Mouse (Mus musculus) lung, postnatal 14 days (tissue): ENCODE results near the gene Lrig1.

Experiments used
- DNase-seq: peaks from one replicate; pipeline ENCODE4 v3.0.0; 2021

The Lrig1 gene

DNA sequence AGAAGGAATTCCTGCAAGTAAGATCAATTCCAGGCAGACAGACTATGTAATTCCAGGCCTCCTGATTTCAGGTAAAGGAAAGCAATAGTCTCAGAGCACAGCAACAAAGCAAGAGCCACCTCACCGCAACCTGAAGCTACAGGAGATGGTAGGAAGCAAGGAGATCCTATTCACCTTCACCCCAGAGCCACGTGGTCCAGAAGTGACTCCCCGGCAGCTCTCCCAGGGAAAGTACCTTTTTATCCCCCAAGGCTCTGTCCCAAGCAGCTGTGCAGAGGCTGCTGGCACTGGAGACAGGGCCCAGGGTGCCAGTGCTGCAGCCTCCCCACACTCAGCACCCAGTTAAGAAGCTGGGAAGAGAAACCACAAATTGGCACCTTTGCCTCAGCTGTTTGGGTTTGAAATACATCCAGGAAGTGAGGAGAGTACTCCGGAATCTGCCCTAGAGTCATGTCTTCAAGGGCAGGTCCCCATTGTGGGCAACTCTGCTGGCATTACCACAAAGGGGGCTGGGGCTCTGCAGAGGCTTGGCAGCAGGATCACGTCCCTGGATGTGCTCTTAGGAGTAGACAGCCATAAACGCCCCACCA, 53.6 kb downstream of the Lrig1 start:
- DNase-seq: no peak

DNA sequence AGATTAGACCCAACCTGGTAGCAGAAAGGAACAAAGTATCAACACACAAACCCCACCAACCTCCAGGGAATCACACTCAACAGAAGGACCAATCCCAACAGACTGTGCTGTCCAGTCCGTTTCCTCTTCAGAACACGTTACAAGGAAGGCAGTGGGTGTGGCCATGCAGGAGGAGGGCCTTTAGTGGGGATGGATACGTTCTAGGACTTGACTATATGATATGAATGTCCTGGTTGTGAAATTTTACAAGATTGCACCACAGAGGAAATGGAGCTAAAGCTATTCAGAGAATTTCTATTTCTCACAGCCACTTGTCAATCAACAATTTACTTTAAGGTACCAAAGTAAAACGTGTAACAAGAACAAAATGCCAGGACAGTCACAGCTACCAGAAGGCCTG, 54.2 kb downstream of the Lrig1 start:
- no peak for DNase-seq

DNA sequence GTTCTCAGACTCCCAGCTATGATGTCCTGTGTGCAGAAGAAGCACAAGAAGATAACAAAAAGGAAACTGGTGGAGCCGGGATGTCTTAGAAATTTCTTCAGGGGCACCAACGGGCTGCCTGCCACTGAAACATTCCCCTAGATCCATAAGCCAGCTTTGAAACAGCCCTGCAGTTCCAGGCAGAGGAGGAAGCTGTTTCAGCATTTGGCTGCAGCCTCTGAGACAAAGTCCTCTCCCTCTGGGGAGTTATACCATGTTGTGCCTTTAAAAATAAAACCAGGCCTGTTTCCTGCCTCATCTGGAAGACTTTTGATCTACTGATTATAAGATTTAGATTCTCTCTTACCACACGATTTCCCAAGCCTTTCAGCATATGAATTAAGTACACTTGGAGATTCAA, 55.3 kb downstream of the Lrig1 start:
- DNase-seq: no peak

DNA sequence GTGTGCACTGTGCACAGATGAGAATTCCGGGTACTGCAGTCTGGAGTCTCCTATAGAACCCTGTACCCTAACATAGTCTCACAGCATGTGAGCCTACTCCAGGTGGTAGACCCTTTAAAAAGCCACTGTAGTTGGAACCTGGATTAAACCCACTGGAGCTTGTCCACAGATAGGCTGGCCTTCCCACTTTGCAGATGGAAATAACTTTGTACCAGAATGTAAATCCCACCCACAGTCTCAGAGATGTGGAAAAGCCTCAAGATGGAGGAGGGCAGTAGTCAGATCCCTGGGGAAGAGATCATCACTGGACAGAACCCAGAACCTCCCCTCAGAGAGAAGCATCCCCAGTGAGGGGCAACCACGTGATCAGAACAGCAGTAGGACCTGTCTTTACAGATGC, 56.0 kb downstream of the Lrig1 start:
- DNase-seq: no peak

DNA sequence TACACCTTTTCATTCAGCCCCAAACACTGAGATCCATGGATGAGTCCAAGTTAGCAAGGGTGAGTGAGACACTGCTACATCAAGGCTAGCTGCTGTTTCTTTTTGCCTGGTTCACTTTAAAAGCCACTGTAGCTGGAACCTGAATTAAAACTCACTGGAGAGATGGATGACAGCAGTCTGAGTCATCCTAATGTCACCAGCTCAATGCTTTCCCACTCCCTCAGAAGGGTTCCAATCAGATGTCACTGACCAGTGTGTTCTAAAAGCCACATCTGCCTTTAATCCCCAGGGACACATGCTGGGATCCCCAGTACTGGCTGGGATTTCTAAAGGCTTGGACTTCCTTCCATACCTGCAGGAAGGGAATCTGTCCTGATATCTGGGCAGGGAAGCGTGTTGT, 57.9 kb downstream of the Lrig1 start:
- no peak for DNase-seq

DNA sequence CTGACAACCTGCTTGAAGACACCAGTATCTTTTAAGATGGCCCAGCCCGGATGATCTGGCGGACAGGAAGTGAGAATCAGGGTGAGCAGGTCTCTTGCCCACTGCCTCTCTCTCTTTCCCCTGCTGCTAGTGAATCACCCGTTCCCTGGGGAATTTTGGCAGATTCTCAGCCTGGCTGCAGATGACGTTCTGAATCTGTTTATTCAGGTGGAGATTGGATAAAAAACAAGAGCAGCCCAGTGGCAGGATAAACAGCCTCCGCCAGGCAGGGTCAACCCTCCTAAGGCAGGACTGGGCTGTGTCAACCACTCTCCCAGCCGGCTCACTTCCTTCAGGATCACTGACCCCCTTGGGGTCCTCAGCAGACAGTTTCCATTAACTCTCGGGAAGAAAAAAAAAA, 59.7 kb downstream of the Lrig1 start:
- DNase-seq: no peak

DNA sequence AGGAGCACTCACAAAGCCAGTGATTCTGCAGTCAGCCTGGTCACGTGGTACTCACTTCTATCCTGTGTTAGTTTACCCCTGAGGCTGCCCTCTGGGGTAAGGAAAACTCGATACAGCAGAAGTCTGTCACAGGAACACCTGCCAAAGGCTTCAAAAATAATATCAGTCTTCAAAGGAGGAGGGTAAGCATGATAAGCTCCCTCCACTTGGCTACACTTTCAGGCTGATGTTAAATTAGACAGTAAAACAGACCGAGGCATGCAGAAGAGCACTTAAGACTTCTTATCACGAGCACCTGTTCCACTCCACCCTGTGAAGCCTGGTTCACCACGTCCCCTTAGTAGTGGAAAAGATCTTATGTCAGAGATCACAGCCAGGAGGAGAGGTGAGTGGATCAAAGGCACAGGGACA, 62.9 kb downstream of the Lrig1 start:
- no peak for DNase-seq

DNA sequence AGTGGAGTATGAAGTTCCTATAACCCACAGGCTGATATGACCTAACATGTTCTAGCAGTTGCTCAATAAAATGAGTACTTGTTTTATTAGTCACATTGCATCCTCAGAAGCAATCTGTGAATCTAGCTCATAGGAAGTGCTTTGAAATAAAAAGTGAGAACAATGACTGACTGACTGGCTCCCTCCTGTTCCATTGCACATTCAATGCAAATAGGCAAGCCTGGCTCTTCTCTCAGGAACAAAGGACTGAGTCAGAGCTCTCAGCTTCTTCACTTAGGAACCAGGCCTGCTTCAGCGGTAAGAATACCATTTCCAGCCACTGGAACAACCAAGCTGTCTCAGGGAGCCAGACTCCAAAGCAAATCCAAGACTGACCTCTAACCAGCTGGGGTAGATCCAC, 64.6 kb downstream of the Lrig1 start:
- DNase-seq: no peak

DNA sequence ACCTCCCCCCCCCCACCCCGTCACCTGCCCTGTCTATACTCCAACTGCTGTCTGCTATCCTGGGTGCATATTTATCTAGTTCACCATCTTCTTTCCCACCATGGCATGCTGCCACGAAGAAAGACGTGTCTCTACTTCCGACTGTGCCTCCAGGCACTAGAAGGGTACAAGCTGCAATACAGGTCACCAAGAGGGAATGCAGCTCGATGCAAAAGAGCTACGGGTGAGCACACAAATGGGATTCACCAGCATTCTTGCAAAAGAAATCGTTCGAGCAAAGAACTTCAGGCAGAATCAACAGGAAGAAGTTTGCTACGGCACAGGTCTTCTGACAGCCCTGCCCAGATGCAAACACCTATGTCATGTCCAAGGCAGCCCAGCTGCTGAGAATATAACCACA, 65.2 kb downstream of the Lrig1 start:
- DNase-seq: no peak

DNA sequence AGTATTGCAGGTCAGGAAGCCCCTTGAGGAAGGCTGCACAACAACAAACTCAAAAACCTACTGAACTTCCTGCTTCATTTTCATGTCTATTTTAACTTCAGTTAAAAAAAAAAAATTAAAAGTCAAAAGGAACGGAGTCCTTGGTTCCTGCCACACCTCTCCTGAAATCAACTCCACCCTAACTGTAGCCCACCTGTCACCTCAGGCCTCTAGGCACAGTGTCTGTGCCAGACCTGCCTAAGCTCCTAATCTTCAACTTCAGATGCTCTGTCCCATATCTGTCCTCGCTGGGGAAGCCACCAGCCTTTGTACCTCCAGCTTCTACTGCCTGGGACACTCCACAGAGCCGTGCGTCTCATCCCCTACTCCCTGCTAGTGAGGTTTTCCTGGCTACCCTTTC, 65.7 kb downstream of the Lrig1 start:
- no peak for DNase-seq

DNA sequence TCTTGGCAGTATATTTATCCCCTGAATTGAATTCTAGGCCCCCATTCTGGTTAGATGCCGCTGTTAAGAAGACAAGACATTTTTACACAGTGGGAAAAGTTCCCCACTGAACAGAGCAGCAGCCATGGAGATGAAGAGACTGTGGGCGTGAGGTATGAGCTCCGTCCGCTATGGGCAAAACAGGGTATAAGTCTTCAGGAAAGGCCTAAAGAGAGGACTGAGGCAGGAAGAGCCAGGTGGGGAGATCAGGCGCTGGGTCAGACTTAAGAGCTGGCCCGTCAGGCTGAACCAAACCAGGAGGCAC, 68.2 kb downstream of the Lrig1 start:
- no peak for DNase-seq

DNA sequence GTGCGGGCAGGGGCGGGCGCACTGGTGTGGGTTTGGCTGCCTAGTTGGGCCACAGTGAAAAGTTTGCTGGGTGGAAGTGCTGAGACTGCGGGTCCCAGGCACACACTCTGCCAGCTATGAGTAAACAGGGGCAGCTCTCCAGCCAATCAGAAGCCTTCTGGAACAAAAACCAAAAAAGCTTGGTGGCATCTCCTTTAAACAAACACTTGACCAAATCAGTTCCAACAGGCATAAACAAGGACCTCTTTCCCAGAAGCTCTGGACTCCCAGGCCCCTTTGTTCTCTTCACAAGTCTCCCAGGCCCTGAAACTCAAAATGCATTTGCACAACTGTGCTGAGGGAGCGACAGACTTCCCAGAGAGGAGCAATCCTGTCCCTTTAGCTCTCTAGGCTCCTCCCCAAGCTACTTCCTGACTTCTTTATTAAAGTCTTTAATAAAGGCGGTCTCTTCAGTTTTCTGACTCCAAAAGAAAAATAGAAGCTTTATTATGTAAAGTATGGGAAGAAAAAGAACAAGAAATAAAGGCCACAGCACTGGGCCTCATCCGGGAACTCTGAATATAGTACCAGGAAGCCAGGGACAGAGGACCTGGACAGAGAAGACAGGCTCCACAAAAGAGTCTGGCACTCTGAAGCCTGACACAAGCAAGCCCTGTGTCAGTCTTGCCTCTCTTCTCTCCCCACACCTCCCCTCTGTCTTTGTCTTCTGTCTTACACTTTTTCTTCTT, 68.7 kb downstream of the Lrig1 start:
- peak; percentile 43 for DNase-seq

DNA sequence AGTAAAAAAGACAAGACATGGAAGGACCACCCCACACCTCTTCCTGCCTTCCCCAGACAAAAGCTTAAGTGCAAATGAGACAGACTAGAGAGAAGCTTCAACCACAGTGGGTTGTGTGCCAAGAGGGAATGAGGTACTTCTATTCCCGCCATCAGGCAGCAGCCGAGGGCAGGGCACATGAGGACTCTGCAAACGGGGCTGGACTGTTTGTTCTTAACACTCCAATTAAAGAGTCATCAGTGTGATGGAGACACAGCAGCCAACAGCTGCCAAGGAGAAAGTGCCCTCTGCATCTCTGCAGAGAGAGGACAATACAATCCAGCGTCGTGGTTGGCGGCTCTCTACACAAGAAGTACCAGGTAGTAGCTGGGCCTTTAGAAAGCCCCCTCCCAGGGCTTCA, 71.2 kb downstream of the Lrig1 start:
- DNase-seq: peak; percentile 46

DNA sequence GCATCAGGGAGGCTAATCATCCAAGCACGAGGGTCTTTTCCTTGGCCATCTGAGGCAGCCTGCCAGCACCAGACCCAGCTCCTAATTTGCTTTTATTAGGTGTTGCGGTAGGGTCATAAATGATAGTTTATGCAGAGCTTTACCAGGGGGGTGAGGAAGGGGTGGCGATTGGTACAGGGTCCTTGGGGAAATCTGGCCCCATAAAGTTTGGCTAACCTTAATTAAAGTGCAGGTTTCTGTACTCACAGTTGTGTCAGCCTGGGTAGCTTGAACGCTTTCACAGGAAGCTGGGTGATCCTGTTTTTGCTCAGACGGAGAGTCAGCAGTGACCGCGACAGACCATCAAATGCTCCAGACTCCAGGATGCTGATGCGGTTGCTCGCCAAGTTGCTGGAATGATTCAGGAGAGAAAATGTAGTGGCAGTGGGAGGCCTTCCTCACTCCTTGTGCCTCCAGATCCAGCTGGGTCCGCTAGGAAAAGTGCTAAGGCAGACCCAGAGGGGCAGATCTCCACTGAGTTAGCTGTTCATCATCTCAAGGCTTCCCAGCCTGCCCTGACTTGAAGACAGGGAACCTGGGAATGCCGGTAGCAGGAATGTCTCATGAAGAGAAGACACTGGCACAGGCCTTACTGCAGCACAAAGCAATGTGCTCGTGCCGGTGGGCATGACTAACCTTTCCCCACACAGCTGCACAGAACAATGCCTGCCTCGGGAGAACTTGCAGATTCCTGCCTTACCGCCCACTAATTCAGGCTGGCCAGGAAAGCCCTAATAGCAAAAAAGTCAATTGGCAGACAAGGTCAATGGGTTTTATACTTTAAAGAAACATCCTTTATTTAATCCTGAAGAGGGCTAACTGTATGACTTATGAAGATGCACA, 72.0 kb downstream of the Lrig1 start:
- DNase-seq: no peak

DNA sequence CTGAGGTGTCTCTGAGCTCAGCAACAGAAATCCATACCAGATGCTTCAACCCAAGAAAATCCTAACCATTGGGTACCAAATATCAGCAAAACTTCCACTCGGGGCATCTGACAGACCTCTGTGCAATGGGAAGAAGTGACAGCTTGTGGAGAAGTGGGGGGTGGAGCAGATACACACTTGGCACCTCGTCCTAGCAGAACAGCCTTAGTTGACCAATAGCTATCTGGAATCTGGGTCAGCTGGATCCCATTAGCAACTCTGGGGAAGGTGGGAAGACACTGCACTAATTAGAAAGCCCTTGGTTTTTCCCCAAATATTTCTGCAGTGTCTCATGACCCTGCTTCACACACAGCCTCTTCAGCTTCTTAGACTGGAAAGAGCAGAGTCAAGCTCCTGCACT, 73.2 kb downstream of the Lrig1 start:
- DNase-seq: no peak

DNA sequence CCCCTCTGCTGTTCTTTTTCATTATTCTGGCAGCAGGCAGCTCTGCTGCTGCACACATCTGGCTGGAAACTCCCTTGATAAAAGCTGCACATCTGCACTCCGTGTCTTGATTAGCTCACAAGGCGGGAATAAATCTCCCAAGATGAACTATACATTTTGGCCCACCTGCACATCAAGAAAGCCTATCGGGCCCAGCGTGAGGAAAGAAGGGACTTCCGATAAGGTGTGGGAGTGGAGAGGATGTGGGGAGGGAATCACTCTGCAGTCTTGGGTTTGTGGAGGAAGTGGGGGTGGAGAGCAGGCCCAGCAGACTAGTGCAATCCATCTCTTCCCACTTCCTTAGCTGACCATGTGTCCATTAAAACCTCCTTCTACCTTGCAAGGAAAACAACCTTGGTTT, 74.1 kb downstream of the Lrig1 start:
- DNase-seq: no peak

DNA sequence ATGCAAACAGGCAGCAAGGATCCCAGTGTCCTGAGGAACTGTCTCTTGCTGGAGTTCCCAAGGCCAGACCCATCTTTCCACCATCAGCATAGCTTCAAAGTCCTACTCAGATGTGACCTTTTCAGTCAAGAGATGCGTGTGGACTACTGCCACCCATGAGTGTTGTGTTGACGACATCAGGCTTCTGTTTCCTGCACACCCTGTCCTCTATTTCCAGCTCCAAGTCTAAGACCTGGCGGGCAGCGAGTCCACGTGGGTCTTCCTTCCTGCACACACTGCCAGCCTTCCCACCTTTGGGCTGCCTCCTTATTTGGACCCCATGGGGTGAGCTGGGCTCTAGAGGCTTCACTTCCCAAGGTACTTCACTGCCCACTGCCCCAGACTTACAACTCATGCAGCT, 75.4 kb downstream of the Lrig1 start:
- no peak for DNase-seq

DNA sequence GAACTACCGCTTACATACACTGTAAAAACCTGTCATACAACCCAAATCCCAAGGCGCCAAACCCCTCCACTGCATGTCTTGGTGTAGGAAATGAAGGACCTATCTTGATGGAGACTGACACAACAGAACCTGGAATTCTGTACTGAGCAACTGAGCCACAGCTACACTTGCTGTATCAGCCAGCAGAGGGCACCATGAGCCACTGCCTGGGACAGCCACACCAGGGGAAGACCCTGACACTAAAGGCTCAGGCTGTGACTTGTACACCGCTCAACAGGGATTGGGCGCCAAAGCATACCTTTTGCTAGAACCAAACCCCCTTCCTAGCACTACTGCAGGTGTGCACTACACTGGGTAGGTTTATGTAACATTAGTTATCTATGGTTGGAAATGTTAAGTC, 77.0 kb downstream of the Lrig1 start:
- DNase-seq: peak; percentile 83

DNA sequence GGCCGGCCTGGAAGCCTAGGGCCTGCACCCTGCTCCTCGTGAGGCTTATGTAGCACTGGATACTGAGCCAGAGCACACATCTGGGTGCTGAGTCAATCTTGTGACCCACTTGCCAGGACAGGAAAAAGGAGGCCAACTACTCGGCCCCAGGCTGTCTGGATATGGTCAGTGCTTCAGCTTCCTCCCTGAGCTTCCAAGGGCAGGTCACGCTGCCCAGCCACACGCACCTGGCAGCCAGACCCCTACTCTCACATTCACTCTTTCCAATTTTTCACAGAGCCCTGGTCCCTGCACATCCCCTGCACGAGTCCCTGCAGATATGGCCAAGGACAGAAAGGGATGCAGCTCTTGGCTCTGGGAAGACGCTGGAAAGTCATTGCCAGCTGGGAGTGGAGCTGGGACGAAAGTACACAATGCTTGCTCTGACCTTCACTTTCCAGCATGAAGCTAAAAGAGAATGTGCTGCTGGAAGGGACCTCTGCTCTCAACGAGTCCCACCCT, 79.1 kb downstream of the Lrig1 start:
- DNase-seq: no peak

DNA sequence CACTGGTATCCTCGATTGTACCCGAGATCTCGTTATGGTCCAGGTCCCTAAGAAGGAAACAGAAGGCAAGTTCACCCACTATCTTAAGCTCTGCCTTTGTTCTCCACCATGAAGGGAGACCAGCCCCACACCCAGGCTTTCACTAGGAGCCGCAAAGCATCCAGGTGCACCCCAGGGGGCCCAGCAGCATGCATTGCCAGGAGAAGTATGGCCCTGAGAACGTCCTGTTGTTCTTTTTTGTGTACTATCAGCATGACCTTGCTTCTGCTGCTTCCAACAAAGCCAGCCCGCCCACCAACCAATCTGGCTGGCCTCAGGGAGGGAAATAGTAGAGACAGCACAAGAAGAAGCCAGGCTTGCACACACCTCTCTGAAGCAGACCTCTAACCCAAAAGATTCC, 79.7 kb downstream of the Lrig1 start:
- no peak for DNase-seq

DNA sequence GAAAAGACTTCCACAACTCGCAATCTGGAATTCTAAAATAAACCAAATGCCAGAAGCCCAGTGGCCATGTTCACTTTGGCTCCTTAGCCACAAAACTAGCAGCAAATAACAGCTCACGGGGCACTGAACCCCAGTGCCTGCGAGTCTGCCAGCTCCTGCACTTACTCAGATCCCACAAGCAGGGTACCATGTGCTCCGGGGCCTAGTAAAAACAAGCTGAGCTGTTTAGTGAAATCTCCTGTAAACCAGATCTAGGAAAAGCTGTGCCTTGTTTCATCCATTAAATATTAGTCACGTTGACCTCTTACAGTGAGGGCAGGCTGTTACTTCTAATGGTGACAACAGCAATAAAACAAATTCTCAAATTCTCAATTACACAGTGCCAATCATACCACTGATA, 81.3 kb downstream of the Lrig1 start:
- no peak for DNase-seq

DNA sequence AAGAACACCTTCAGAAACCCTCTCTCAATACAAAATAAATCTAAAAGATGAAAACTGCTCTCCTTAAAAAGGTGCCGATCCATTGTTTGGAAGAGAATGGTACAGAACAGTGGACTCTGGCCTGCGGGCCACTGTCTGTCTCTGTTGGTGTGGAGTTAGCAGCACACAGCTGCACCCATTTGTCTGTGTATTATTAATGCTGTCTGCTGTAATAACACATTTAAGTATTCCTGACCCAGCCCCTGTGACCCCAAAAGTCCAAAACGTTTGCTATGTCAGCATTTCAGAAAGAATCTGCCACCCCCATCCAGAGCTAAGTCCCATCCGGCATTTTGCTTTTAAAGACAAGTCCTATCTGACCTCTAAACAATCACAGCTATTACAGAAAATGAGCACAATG, 84.0 kb downstream of the Lrig1 start:
- no peak for DNase-seq

DNA sequence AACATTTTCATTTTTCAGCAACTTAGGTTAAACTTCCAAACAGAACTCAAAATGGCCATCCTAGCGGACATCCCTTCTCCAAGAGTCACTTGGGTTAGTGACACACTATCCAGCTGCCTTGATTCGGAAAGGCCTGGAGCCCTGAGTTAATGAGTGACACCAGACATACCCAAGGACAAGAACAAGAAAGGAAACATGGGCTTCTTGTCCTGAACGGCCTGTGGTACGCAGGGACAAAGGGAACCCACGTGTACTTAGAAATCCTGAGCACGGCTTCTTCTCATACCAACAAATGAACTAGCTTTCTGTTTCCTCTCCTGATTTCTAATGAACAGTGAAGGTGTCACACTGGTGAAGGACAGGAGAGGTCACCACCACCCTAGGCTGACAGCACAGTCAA, 85.6 kb downstream of the Lrig1 start:
- DNase-seq: no peak

DNA sequence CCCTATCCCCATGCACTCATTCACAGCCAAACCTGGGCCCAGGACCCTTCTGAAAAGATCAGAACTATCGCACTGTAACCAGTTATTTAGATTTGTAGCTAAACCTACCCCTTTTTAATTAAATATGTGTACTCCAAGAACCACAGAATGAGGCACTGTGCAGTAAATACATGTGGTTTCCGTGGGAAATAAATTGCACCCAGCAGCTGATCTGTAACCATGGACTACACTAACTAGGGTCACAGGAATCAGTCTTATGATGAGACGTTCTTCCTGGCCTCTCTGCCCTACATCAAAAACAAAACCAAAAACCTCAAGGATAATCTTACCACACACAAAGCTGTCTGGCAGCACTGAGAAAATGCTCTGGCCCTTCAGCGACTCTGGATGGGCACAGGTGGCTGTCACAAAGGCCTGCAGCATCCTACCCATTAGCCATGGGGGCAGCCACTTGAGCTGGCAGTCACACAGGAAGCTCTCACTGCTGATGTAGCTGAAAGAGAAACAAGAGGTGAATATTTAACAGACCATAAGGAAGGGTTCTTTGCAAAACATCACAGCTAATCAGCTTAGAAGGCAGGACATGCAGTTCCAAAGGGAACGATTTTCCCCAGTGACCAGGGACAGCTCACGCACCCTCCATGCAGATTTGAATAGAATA, 86.6 kb downstream of the Lrig1 start:
- no peak for DNase-seq
